Mouse (Mus musculus) heart, adult 8-10 months (tissue): Measurements from ENCODE around the gene Cox7b2. TPM values are rescaled to one million over a fixed set of nuclear protein-coding genes. Genes with fewer than 3 reads are reported as not detected.
A peak's percentile ranks its signal among the peaks of the same experiment; 100 is the strongest.
"Not testable (repeated sequence)": the region's sequence is repeated elsewhere in the genome, so short reads cannot be mapped to it uniquely, and the experiment has no call there.

Experiments used
- DNase-seq: peaks from one replicate; pipeline ENCODE4 v3.0.0; 2022; ENCODE audit warnings: low spot score
- total RNA-seq, 4 experiments: library from RNA; stranded (reverse); gene quantifications; 2 replicates each; pipeline ENCODE4 v1.2.4; 2022

Cox7b2 gene
- not detected for total RNA-seq

DNA sequence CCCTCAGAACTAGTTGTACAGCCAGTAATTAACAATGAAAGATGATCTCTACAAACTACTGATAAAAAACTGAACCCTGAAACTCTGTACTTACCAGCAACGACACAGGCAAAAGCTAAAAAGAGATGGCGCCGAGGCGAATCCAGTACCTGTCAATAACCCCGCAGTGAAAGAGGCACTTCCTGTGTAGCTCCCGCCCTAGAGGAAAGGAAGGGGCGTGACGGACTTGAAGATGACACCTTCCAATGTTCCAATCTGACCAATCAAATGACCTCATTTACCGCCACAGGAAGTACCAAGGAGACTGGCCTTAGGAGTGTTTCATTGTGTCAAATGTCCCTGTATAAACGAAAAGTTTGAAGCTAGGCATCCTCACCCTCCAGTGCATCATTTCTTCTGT is at the start of gene Cox7b2:
TSS of gene Cox7b2 (minus strand) at position 127 of the 400 bp plus-strand sequence.
- no peak for DNase-seq

DNA sequence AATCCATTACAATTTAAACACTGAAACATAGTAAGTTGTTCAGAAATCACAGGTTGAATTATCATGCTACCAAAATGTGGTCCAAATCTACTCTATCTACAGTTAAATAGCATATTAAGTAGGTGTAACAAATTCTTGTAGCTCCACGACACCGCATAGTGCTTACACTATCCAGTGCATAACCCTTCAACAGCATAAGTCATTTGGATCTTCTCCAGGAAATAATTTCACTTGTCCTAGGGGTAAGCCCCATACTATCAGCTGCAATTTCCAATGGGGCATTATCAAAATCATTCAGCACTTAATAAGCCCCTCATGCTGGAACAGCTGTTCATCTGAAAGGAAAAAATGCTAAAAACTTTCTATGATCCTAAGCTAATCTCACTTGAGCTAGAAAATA is 47.3 kb upstream of the Cox7b2 start:
- DNase-seq, result no peak

DNA sequence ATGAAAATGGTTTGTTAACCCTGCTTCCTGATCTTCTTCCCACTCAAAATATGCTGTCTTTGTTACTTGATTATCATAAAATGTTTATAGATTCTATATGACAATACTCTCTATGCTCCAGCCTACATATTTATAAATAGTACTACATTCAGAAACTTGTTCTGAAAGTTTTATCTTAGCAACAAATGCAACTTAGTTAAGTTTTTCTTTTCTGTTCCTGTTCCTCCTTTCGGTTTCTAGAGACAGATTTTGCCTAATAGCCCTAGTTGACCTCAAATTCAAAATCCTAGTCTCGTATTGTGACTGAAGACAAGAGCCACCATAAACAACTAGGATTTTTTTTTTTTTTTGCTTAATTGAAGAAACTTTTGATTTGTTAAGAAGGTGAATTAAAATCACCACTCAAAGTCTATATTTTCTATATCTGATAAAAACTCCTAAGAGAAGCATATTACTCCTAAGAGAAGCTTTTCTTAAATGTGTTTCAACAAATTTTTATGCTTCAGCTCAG is 45.8 kb upstream of the Cox7b2 start:
- DNase-seq, result no peak

DNA sequence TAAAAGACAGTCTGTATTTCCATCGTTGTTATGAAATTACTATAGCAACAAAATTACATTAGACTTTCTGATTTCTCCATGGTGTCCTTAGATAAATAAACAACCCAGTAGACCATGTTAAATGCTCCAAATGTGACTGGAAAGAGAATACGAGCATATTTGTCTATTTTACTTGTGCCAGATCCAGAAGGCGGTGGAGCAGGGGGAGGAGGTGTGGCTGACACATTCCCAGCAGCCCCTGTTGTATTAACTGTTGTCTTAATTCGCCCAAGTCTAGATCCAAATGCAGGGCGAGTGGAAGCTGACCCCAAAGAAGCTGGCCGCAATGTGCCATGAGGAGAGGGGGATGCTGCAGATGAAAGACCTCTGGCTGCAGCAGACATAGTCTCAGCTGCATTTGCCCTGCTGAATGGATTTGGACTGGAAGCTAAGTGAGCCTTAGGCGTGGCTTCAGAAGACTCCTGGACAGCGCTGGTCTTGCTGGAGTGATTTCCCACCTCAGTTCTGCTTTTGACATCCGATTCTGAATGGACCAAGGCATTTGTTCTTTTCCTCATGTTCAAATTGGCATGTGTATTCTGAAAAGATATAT is 23.7 kb upstream of the Cox7b2 start:
- no peak for DNase-seq

DNA sequence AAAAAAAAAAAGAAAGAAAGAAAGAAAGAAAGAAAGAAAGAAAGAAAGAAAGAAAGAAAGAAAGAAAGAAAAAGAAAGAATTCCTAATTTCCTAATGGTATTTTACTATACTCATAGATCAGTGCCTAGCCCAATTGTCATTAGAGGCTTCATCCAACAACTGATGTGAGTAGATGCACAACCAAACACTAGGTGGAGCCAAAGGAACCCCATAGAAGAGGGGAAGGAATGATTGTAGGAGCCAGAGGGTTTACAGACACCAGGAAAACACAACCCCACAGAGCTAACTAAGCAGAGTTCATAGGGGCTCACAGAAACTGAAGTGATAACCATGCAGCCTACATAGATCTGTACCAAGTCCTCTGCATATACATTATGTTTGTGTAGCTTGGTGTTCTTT is 2.5 kb downstream of the Cox7b2 start:
- DNase-seq, result no peak

DNA sequence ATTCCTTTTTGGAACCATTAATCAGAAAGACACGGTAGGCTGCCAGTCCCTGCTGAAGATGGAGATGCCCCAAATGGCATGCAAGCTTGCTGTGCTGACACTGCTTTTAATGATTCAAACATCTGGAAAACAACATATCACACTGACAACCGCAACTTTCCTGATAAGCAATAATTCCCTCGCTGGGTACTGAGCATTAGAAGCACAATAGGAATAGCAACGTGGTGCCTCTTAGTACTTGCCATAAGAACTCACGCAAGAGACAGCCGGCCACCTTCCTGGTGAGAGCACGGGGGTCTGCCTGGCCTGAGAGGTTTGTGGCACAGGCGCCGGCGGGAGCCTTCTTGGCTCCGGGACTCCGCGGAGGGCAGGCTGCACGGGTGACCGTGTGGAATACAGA is 22.5 kb downstream of the Cox7b2 start:
- DNase-seq, result not testable (repeated sequence)

DNA sequence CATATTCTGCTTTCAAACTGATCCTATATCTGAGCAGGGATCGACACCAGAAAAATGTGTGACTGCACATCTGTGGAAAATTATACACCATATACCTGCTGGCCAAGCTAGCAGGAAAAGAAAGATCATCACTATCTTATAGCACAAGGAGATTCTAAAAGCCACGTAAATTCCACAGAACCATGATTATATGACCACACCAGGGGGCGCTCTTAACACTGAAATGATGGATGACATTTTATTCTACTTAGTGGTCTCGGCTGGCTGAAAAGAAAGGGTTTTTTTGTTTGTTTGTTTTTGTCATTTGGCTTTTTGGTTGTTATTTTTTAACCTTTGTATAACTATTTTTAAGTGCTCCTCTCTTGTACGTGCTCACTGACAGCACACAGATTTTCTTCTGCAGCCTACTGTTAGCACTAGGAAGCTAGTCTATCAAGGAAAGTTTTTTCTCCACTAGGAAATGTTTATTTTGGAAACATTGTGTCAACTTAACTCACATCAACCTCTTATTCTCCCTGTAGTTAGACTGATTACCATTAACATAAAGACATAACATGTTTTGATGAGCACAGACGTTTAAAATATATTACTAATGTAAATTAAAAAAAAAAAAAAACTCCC is 45.8 kb downstream of the Cox7b2 start:
- DNase-seq, result peak; percentile 8

DNA sequence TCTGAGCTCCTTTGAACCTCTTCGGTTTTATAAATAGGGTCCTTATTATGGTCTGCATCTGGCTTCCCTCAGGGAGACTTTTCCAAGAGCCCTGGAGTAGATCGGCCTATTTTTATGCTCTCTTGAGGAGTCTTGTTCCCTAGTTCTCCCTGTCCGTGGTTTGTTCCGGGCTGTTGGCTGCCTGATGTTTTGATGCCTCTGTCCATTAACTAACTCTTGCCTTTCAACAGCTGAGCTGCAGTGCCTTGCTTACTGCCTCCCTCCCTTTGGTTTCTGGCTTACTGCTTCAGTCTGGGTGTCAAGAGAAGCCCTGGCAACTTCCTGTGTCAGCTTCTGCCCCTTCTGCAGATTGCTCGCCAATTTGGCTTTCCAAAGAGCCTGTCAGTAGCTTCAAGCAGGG is 52.4 kb downstream of the Cox7b2 start:
- no peak for DNase-seq

DNA sequence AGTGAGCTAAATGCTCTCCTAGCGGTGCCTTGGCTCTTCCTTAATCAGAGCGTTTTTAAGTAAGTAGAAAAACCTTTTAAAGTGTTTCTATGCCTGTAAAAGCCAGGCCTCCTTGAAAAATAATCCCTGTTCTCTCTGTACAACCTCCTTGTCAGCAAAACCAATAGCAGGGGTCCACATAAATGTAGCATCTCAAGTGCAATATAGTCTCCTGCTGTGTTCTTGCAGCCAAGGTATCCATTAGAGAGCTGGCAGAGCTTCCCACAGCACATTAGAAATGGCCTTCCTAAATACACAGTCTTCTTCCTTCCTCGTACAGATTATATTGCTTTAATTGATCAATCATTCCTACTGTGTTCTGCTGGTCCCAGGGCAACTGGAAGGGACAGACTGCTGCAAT is 91.0 kb downstream of the Cox7b2 start:
- DNase-seq, result no peak

DNA sequence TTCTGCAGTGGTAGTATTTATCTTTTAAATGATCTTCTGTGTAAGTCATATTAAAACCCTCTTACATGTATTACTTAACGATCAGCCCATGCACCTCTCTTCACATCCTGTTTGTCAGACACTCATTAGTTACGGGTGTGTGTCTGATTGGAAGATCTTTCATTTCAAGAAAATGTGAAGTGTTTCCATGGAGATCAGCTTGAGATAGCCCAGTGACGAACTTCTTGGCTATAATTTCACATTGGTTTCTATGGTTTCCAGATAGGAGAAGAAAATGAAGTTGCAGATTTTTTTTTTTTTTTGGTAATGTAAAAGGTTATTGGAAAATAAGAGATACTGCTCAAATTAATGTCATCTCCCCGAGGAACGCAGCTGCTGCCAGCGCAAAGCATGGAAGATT is 107.8 kb downstream of the Cox7b2 start:
- DNase-seq, result no peak

Other genes with a start within 250 kb of the Cox7b2 start
- gene Gabrb1, start 109.9 kb upstream of the Cox7b2 start, total RNA-seq, result under 1 TPM; 0.05 to 0.19 (median 0.10) TPM
- under 1 TPM in 2 of 4 experiments, not detected in 2; 0.19 to 0.22 TPM for gene Gabra4, start 110.1 kb upstream of the Cox7b2 start, total RNA-seq